Mouse (Mus musculus) B cell, adult (primary cell): ENCODE measurements around the gene Trim30c. TPM values are rescaled to one million over a fixed set of nuclear protein-coding genes. Genes with fewer than 3 reads are reported as not detected.

ENCODE experiments used
- total RNA-seq: library from RNA; stranded (reverse); gene quantifications from 4 replicates; pipeline ENCODE4 v1.2.4, GENCODE M21; 2023; ENCODE audit not compliant: inconsistent age

The Trim30c gene
- 5.9 to 8.7 TPM (median 6.9 TPM) in 4 replicates for total RNA-seq

GRCm38 (mm10) chr7:104400698-104401097 lies at the start of gene Trim30c:
Gene Trim30c, minus strand, starts transcription at chr7:104400837.

GRCm38 (mm10) chr7:104369736-104370414 lies 30.8 kb downstream of the Trim30c start, which contains the start of gene Trim30b:
Gene Trim30b, minus strand, starts transcription at chr7:104369884.

GRCm38 (mm10) chr7:104352717-104353599 lies 47.7 kb downstream of the Trim30c start, which contains the start of gene Trim12c:
Gene Trim12c, minus strand, starts transcription at chr7:104353362.

Other genes with a start within 250 kb of the Trim30c start
- gene Olfm5, start 236.0 kb downstream of the Trim30c start, total RNA-seq = not detected in 4 replicates
- gene Olfr648, start 217.4 kb downstream of the Trim30c start, total RNA-seq = not detected in 4 replicates
- gene Olfr649, start 204.9 kb downstream of the Trim30c start, total RNA-seq = not detected in 4 replicates
- gene Trim6, start 182.0 kb downstream of the Trim30c start, total RNA-seq = 0.33 to 0.90 TPM (median 0.54 TPM) in 4 replicates
- 57.6 to 72.3 TPM (median 61.7 TPM) in 4 replicates for gene Trim34a, start 156.4 kb downstream of the Trim30c start, total RNA-seq
- 23.9 to 32.0 TPM (median 28.3 TPM) in 4 replicates for gene Trim5, start 112.7 kb downstream of the Trim30c start, total RNA-seq
- 99.6 to 116 TPM (median 109 TPM) in 4 replicates for gene Trim12a, start 85.4 kb downstream of the Trim30c start, total RNA-seq
- gene Trim34b, start 71.4 kb downstream of the Trim30c start, total RNA-seq = 1.8 to 3.7 TPM (median 3.2 TPM) in 4 replicates
- 49.4 to 56.2 TPM (median 54.7 TPM) in 4 replicates for gene Trim12c, start 47.5 kb downstream of the Trim30c start, total RNA-seq
- 24.9 to 30.6 TPM (median 28.9 TPM) in 4 replicates for gene Trim30b, start 31.0 kb downstream of the Trim30c start, total RNA-seq
- 68.2 to 107 TPM (median 83.3 TPM) in 4 replicates for gene Trim30a, start 64.4 kb upstream of the Trim30c start, total RNA-seq
- gene Trim30d, start 107.0 kb upstream of the Trim30c start, total RNA-seq = 18.8 to 29.2 TPM (median 19.9 TPM) in 4 replicates
- gene Olfr651, start 149.3 kb upstream of the Trim30c start, total RNA-seq = not detected in 4 replicates
- not detected in 4 replicates for gene Olfr652, start 160.1 kb upstream of the Trim30c start, total RNA-seq
- not detected in 4 replicates for gene Olfr653, start 176.5 kb upstream of the Trim30c start, total RNA-seq
- not detected in 4 replicates for gene Olfr654, start 186.2 kb upstream of the Trim30c start, total RNA-seq
- 0.39 to 0.64 TPM in 2 of 4 replicates, not detected in the others for gene Olfr655, start 200.9 kb upstream of the Trim30c start, total RNA-seq
- gene Olfr656, start 213.1 kb upstream of the Trim30c start, total RNA-seq = not detected in 4 replicates
- not detected in 4 replicates for gene Olfr657, start 224.0 kb upstream of the Trim30c start, total RNA-seq
- gene Olfr658, start 246.5 kb upstream of the Trim30c start, total RNA-seq = not detected in 4 replicates